In genomic region chr6:145747671-145748640, GRCm38 (mm10) we compare ENCODE assay signal across 8 mouse cellular contexts. TPM values are rescaled to one million over a fixed set of nuclear protein-coding genes. Genes with fewer than 3 reads are reported as not detected.
DNase-seq lines count a peak whose midpoint lies in the region; ATAC-seq and TF ChIP-seq lines count a peak whose summit lies in the region.

No protein-coding gene starts in this region.

- H3K9ac ChIP-seq in hindbrain, embryonic 15.5 days = peak overlapping the region; percentile 73; the same call in 1 of the 2 replicates
- peak overlapping the region; percentile 94 for H3K9ac ChIP-seq in lung, postnatal 0 days (replicated peaks; ENCODE audit: low read depth)

- H3K9me3 ChIP-seq in embryonic facial prominence, embryonic 10.5 days = no peaks in the 10 kb centered on the region
- H3K9me3 ChIP-seq in hindbrain, embryonic 15.5 days = no peaks in the 10 kb centered on the region
- H3K9me3 ChIP-seq in lung, postnatal 0 days (ENCODE audit: low read length) = no peaks in the 10 kb centered on the region

- intact Hi-C loops in left cerebral cortex, adult 2 months (cut with DNase I) = loop anchor here (2.0 kb wide), 1 partner anchor 45 kb away; no protein-coding TSS in a partner anchor

- peaks cover 28% of the 10 kb centered on the region for H3K4me1 ChIP-seq in embryonic facial prominence, embryonic 10.5 days
- H3K4me1 ChIP-seq in hindbrain, embryonic 15.5 days (replicated peaks) = peaks cover 13% of the 10 kb centered on the region; the same call in 1 of the 2 replicates
- H3K4me1 ChIP-seq in lung, postnatal 0 days (ENCODE audit: insufficient read depth, low read depth, low read length) = peaks cover 6% of the 10 kb centered on the region; the same call in 1 of the 2 replicates

- H3K27me3 ChIP-seq in embryonic facial prominence, embryonic 10.5 days (replicated peaks; ENCODE audit: low read depth, poor library complexity, severe bottlenecking) = peaks cover 5% of the 10 kb centered on the region
- no peaks in the 10 kb centered on the region; the same call in 1 of the 2 replicates for H3K27me3 ChIP-seq in hindbrain, embryonic 15.5 days
- H3K27me3 ChIP-seq in lung, postnatal 0 days (replicated peaks; ENCODE audit: insufficient read depth, low read length) = no peaks in the 10 kb centered on the region

- H3K27ac ChIP-seq in left cerebral cortex, adult 2 months = no peak overlapping the region; the same call in 1 of the 2 replicates
- peak overlapping the region; percentile 90 for H3K27ac ChIP-seq in embryonic facial prominence, embryonic 10.5 days (replicated peaks)
- H3K27ac ChIP-seq in hindbrain, embryonic 15.5 days (replicated peaks) = peak overlapping the region; percentile 83
- peak overlapping the region; percentile 97; the same call in 1 of the 2 replicates for H3K27ac ChIP-seq in lung, postnatal 0 days (ENCODE audit: low read length)

- ATAC-seq in hindbrain, embryonic 15.5 days (ENCODE audit: low FRiP score, low read depth) = no peak
- no peak for ATAC-seq in lung, postnatal 0 days

- no peak for DNase-seq in left cerebral cortex, adult 2 months (ENCODE audit: extremely low spot score in 1 of 2, low spot score in 2 of 2)
- DNase-seq in left cerebral cortex, adult 9 months (ENCODE audit: low spot score in 2 of 2) = no peak
- DNase-seq in embryonic facial prominence, embryonic 10.5 days (ENCODE audit: low spot score) = no peak
- DNase-seq in lung, postnatal 0 days (ENCODE audit: low spot score) = peak; percentile 42
- DNase-seq in right cerebral cortex, postnatal 10 days (ENCODE audit: low spot score in 2 of 2) = no peak
- DNase-seq in gastrocnemius, postnatal 4 days (ENCODE audit: low spot score in 2 of 2) = no peak
- DNase-seq in testis, postnatal 10 days (ENCODE audit: low spot score) = no peak

- TF ChIP-seq CTCF in left cerebral cortex, adult 2 months (IDR thresholded peaks at IDR 0.05) = peak; percentile 29
- peak; percentile 58 for TF ChIP-seq CTCF in lung, postnatal 0 days (IDR thresholded peaks at IDR 0.05)

- H3K4me2 ChIP-seq in hindbrain, embryonic 15.5 days = peak overlapping the region; percentile 91
- peak overlapping the region; percentile 63 for H3K4me2 ChIP-seq in lung, postnatal 0 days (replicated peaks; ENCODE audit: low read depth, low read length)

- H3K36me3 ChIP-seq in embryonic facial prominence, embryonic 10.5 days (replicated peaks) = peaks cover 11% of the 10 kb centered on the region
- H3K36me3 ChIP-seq in hindbrain, embryonic 15.5 days = no peaks in the 10 kb centered on the region
- H3K36me3 ChIP-seq in lung, postnatal 0 days (ENCODE audit: insufficient read depth, low read length) = no peaks in the 10 kb centered on the region

- no peak for TF ChIP-seq EP300 in lung, postnatal 0 days (IDR thresholded peaks at IDR 0.05)

- peak overlapping the region; percentile 80 for H3K4me3 ChIP-seq in left cerebral cortex, adult 2 months
- peak overlapping the region; percentile 77 for H3K4me3 ChIP-seq in embryonic facial prominence, embryonic 10.5 days
- peak overlapping the region; percentile 83 for H3K4me3 ChIP-seq in hindbrain, embryonic 15.5 days
- H3K4me3 ChIP-seq in lung, postnatal 0 days (ENCODE audit: low read depth, low read length) = peak overlapping the region; percentile 92

- 17% methylated on average over 16 of the region's 16 CpGs for WGBS in embryonic facial prominence, embryonic 10.5 days
- WGBS in hindbrain, embryonic 15.5 days = 15% methylated on average over 16 of the region's 16 CpGs
- WGBS in lung, postnatal 0 days = 8% methylated on average over 16 of the region's 16 CpGs

RNA-seq across cellular contexts. Expression of gene Rassf8, which starts 1.4 kb away (rescaled TPM):
- total RNA-seq in left cerebral cortex, adult 2 months (2021) = 10 to 100 TPM; 19.3 to 19.5 TPM
- polyA plus RNA-seq in embryonic facial prominence, embryonic 10.5 days (2016; fragmentation: Nextera tagmentation; extraction: Ambion mirVana) = 3.5 and 3.7 TPM in 2 replicates
- polyA plus RNA-seq in hindbrain, embryonic 15.5 days (2015; fragmentation: Nextera tagmentation; extraction: Ambion mirVana) = 5.0 and 5.2 TPM in 2 replicates
- 15.1 and 18.4 TPM in 2 replicates for polyA plus RNA-seq in lung, postnatal 0 days (2015; fragmentation: Nextera tagmentation; extraction: Ambion mirVana)
- 10 to 100 TPM; 55.0 to 55.6 TPM for total RNA-seq in gastrocnemius, postnatal 4 days (2021)
